Mouse (Mus musculus): ENCODE measurements around the gene Dnajb11. TPM values are rescaled to one million over a fixed set of nuclear protein-coding genes. Genes with fewer than 3 reads are reported as not detected.

Gene Dnajb11
- polyA plus RNA-seq, 1 experiment: 59.1 TPM

GRCm38 (mm10) chr16:22921761-22922160 is 64.1 kb downstream of the Dnajb11 start:
- Histone ChIP-seq H3K9me3 (replicated peaks; ENCODE audit: control insufficient read depth, insufficient read depth, low read length, poor library complexity, severe bottlenecking) (no peaks in the 10 kb centered on the region), H3K36me3 (ENCODE audit: control insufficient read depth, insufficient read depth, low read length, poor library complexity, severe bottlenecking) (no peaks in the 10 kb centered on the region), H3K4me1 (ENCODE audit: control insufficient read depth, insufficient read depth, low read length) (peaks cover 6% of the 10 kb centered on the region), H3K27me3 (ENCODE audit: control insufficient read depth, insufficient read depth, low read length, poor library complexity, severe bottlenecking) (no peaks in the 10 kb centered on the region), H3K4me3 (ENCODE audit: low read depth, low read length) (no peak overlapping the region), H3K27ac (ENCODE audit: insufficient read depth, low read length) (no peak overlapping the region), H3K9ac (ENCODE audit: low read depth, poor library complexity, severe bottlenecking) (no peak overlapping the region)
- no peak for TF ChIP-seq POLR2A (IDR thresholded peaks at IDR 0.05; ENCODE audit: insufficient read depth, low read length)
- TF ChIP-seq EP300 (IDR thresholded peaks at IDR 0.05; ENCODE audit: insufficient read depth, low read depth, low read length): no peak
- TF ChIP-seq CTCF (IDR thresholded peaks at IDR 0.05; ENCODE audit: low read depth, low read length): no peak

GRCm38 (mm10) chr16:22922433-22922832 is 64.8 kb downstream of the Dnajb11 start:
- no peaks in the 10 kb centered on the region for H3K36me3 ChIP-seq (ENCODE audit: control insufficient read depth, insufficient read depth, low read length, poor library complexity, severe bottlenecking)
- no peaks in the 10 kb centered on the region for H3K9me3 ChIP-seq (replicated peaks; ENCODE audit: control insufficient read depth, insufficient read depth, low read length, poor library complexity, severe bottlenecking)
- H3K4me3 ChIP-seq (ENCODE audit: low read depth, low read length): no peak overlapping the region
- no peak overlapping the region for H3K9ac ChIP-seq (ENCODE audit: low read depth, poor library complexity, severe bottlenecking)
- TF ChIP-seq CTCF (IDR thresholded peaks at IDR 0.05; ENCODE audit: low read depth, low read length) (no peak), POLR2A (IDR thresholded peaks at IDR 0.05; ENCODE audit: insufficient read depth, low read length) (no peak), EP300 (IDR thresholded peaks at IDR 0.05; ENCODE audit: insufficient read depth, low read depth, low read length) (no peak)
- H3K27ac ChIP-seq (ENCODE audit: insufficient read depth, low read length): no peak overlapping the region
- H3K27me3 ChIP-seq (ENCODE audit: control insufficient read depth, insufficient read depth, low read length, poor library complexity, severe bottlenecking): no peaks in the 10 kb centered on the region
- H3K4me1 ChIP-seq (ENCODE audit: control insufficient read depth, insufficient read depth, low read length): peaks cover 6% of the 10 kb centered on the region

Other genes with a start within 250 kb of the Dnajb11 start
- 1.3 and 1.5 TPM in 2 replicates for gene Dgkg, start 200.6 kb upstream of the Dnajb11 start, polyA plus RNA-seq (2011; ENCODE audit: insufficient read depth, insufficient read length, low read depth, missing spikeins)
- gene Crygs, start 46.3 kb upstream of the Dnajb11 start, polyA plus RNA-seq (2011; ENCODE audit: insufficient read depth, insufficient read length, low read depth, missing spikeins): not detected in 2 replicates
- 20.5 and 22.0 TPM in 2 replicates for gene Tbccd1, start 176 bp upstream of the Dnajb11 start, polyA plus RNA-seq (2011; ENCODE audit: insufficient read depth, insufficient read length, low read depth, missing spikeins)
- 0.81 TPM in 1 of 2 replicates, not detected in the other for gene Ahsg, start 33.4 kb downstream of the Dnajb11 start, polyA plus RNA-seq (2011; ENCODE audit: insufficient read depth, insufficient read length, low read depth, missing spikeins)
- gene Fetub, start 60.5 kb downstream of the Dnajb11 start, polyA plus RNA-seq (2011; ENCODE audit: insufficient read depth, insufficient read length, low read depth, missing spikeins): 2.2 TPM in 2 replicates
- not detected in 2 replicates for gene Hrg, start 93.2 kb downstream of the Dnajb11 start, polyA plus RNA-seq (2011; ENCODE audit: insufficient read depth, insufficient read length, low read depth, missing spikeins)
- 1.2 TPM in 1 of 2 replicates, not detected in the other for gene Kng2, start 171.6 kb downstream of the Dnajb11 start, polyA plus RNA-seq (2011; ENCODE audit: insufficient read depth, insufficient read length, low read depth, missing spikeins)
- 1.1 TPM in 1 of 2 replicates, not detected in the other for gene Kng1, start 200.0 kb downstream of the Dnajb11 start, polyA plus RNA-seq (2011; ENCODE audit: insufficient read depth, insufficient read length, low read depth, missing spikeins)
- gene Eif4a2, start 249.6 kb downstream of the Dnajb11 start, polyA plus RNA-seq (2011; ENCODE audit: insufficient read depth, insufficient read length, low read depth, missing spikeins): 967 and 1,069 TPM in 2 replicates